Mouse (Mus musculus): ENCODE measurements at regions not wholly inside any gene's neighbourhood (a gene's known extent, or its start where the extent isn't known, plus 50 kb on each side); places are given as distances from the start of the nearest gene placed in this dataset.

DNA sequence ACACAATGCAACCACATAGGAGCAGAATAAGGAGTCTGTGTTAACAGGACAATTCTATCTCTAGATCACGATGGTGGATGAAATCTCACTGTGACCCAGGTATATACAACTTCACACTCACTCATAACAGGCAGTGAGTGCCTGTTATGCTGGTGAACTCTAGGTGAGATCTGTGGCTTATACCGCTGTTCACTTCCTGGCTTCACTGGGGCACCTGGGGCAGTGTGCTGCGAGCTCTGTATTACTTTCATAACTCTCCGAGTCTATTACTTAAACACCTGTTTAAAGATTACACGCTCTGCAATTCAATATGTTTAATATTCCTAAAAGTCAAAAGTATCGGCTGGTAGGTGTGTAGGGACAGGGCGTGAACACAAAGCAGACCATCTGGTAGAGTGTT is 55.0 kb upstream of the Tanc1 start:
- ATAC-seq (ENCODE audit: low FRiP score, low read depth): no peak
- WGBS: 40% methylated on average over 7 of the region's 7 CpGs

DNA sequence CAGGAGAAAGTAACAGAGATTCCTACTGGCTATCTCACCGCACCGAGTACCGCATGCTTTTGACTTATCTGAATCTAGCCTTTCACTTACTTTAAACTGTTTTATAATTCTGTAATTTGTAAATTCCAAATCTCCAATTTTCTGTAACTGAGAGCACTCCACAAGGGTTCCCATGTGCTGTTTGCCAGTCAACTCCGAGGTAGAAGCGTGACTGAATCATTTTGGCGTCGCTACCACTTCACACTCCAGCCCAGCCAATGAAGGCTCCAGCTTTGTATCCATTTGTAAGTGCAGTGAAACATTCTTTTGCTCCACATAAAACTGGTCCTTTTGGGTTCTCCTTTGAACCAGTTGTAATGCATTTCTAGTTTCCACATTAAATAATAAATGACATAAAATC is 51.4 kb upstream of the Tanc1 start:
- WGBS: 27% methylated on average over 7 of the region's 7 CpGs
- Histone ChIP-seq H3K4me1 (peaks cover 32% of the 10 kb centered on the region), H3K4me3 (no peak overlapping the region), H3K27ac (no peak overlapping the region; the same call in 1 of the 2 replicates), H3K36me3 (no peaks in the 10 kb centered on the region), H3K4me2 (replicated peaks) (peak overlapping the region; percentile 23), H3K27me3 (peaks cover 13% of the 10 kb centered on the region), H3K9me3 (no peaks in the 10 kb centered on the region), H3K9ac (no peak overlapping the region)
- no peak for ATAC-seq (ENCODE audit: low FRiP score, low read depth)

More for the DNA sequence above, 55.0 kb upstream of the Tanc1 start:
- H3K4me3 ChIP-seq: no peak overlapping the region
- peaks cover 37% of the 10 kb centered on the region for H3K4me1 ChIP-seq
- no peaks in the 10 kb centered on the region for H3K9me3 ChIP-seq
- H3K4me2 ChIP-seq (replicated peaks): no peak overlapping the region
- no peak overlapping the region for H3K27ac ChIP-seq
- peaks cover 13% of the 10 kb centered on the region for H3K27me3 ChIP-seq
- H3K9ac ChIP-seq: no peak overlapping the region
- no peaks in the 10 kb centered on the region for H3K36me3 ChIP-seq
